Mouse (Mus musculus) mouse trophoblast stem cell (cell line): ENCODE data around the gene Tex46.

Experiments
- in situ Hi-C, 2 experiments: fragments of 300-500 bp; cut with MseI, MboI; formaldehyde crosslinking; loops; 2 replicates in 1 of 2; 3 replicates in 1 of 2; pipeline ENCODE4 v1.15.1; 2025

The Tex46 gene

DNA sequence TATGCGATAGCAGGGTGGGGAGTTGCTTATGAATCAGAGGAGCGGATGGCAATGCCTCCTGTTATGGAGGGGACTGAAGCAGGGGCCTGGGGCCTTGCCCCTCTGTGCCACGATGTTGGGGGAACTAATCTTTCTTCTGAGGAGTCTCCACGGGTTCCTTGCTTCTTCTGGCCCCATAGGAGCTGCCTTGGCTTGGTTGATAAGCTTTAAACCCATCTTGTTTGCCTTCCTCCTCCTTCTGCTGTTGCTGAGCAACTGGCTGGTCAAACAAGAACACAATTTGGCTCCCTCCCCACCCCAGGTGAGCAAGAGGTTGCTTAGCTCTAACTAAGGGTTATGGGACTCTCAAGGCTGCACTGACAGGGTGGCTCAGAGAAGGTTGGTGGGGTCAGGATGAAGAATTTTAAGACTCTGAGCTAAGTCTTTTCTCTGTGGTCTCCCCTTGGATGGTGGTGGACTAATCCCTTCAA is at the start of gene Tex46:
Tex46 (plus strand) TSS at position 51 of the 470 bp plus-strand sequence.
- in situ Hi-C loops, result loop anchor here in 1 of 2 experiments (25.0 kb wide), 1 partner anchor 223 kb away; no protein-coding TSS in a partner anchor

DNA sequence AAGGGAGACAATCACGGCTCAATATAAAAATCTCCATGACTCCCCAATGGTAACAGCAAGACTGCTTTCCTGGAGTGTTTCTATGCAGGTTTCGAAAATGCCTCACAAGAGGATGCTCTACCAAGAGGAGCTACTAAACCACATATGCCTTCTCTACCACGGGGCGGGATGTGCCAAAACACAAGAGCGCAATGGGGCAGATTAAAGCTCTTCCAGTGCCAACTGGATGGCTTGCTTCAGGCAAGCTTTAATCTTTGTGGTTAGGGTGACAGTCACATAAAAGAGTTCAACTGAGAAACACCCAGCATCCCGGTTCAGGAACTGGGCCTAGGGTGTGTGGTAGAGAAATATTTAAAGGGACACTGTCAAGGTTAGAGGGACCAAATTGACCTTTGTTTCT is 47.5 kb upstream of the Tex46 start:
- in situ Hi-C loops, result no loop called here

DNA sequence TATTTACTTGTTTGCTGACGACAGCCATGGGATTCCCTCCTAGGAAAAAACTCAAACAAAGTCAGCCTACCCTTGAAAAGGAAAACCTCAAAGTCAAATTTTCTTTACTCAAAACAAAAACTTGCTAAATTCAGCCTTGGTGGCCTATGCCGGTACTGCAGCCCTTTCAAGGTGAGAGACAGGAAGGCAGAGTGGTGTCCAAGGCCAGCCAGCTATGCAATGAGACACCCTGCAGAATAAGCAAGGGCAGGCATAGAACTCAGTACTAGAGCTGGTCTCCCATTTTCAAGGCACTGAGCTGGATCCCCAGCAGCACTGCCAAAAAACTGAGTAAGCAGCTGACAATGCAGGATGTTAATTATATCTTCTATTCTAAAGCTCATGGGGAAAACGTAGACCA is 41.6 kb upstream of the Tex46 start:
- in situ Hi-C loops, result no loop called here

DNA sequence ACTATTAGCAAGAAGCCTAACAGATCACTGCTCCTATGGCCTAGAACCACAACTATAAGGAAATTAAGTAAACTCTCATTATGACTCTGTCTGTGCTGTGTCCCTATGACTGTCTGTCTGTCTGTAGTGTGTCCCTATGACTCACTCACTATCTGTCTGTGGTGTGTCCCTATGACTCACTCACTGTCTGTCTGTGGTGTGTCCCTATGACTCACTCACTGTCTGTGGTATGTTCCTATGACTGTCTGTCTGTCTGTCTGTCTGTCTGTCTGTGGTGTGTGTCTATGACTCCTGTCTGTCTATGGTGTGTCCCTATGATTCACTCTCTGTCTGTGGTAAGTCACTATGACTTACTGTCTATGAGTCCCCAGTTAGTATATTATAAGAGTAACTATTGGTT is 40.2 kb upstream of the Tex46 start:
- in situ Hi-C loops, result no loop called here

DNA sequence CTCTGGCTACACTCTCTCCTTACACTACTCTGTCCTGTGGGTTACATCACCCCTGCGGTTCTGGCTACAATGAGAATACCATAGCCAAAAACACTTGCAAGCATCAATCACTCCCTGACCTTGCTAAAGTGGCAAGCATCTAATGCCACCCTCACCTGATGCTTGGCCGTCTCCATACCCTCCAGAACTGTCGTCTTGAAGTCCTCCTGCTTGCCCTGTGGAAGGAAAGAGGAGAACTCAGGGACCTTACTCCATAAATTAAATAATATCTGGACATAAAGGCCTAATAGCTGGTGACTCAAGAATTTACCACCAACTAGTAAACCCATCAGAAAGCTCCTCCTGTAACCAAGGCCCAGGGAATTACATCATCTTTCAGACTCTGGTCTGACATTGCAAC is 28.4 kb upstream of the Tex46 start:
- in situ Hi-C loops, result no loop called here

DNA sequence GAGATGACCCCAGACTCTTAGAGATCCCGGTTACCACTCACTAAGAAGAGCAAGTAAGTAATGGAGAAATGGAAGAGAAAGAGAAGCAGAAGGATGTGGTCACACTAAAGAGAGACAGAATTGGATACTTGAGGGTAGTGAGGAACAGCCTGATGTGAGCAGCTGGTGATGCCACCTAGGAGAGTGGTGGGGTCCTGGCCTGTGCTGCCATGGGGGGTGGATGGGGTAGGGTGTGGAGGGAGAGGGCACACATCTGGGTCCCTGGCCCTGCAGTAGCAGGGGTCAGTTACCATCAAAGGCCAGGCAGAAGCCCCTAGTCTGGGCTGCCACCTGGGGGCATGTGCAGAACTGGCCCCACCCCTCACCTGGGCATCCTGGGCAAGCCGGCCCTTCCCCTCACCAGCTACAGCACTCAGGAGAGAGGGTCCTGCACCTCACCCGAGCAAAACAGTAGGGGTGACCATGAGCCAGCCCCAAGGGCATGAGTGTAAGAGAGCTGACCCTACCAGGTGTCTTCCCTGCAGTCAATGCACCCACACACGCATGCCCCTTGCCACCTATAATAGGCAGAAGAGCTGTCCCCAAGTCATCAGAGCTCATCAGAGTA is 22.9 kb upstream of the Tex46 start:
- in situ Hi-C loops, result no loop called here

DNA sequence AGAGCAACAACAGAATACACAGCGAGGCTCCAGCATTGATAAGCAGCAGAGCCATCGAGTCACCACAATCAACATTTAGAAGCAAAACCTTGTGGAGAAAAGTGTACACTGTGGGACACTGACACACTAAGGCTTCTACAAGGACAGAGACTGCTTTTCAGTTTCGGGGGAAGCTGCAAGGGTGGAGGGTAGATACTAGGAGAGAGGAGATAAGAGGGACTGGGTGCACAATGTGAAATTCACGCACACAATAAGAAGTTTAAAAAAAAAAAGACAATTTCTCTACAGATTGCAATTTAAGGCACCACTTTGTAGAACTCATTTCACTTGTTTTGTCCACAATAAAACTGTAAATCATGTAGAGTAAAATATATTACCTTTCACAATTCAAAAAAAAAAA is 22.2 kb upstream of the Tex46 start:
- in situ Hi-C loops, result no loop called here

DNA sequence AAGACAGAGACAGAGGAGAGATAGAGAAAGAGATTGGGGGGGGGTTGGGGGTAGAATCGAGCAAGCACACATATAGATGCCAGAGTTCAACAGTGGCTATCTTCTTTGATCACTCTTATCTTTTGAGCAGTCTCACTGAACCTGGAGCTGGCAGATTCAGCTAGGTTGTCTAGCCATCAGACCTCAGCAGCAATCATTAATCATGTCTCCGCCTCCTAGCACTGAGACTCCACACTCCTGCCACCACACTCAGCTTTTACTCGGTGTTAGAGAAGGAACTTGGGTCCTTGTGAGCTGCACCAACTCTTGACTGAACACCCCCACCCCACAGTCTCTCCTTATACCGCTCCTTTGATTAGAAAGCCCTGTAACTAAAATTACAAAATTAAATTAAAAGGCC is 18.1 kb upstream of the Tex46 start:
- in situ Hi-C loops, result no loop called here

DNA sequence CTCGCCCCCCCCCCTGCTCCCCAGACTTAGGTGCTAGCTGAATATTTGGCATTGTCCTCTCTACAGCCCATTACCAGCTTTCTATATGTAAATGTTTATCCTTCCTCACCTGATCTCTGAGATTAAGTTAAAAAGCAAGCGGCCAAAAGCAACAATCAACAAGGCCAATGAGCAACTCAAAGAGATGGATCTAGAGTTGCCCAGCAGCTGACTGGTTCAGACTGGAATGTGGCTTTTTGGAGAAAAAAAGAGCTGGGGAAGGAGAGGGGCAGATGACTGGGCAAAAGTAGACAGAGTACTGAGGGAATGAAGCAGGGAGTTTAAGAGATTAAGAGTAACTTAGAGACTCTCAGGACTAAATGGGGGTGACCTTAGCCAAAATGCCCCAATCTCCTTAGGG is 16.2 kb upstream of the Tex46 start:
- in situ Hi-C loops, result no loop called here

DNA sequence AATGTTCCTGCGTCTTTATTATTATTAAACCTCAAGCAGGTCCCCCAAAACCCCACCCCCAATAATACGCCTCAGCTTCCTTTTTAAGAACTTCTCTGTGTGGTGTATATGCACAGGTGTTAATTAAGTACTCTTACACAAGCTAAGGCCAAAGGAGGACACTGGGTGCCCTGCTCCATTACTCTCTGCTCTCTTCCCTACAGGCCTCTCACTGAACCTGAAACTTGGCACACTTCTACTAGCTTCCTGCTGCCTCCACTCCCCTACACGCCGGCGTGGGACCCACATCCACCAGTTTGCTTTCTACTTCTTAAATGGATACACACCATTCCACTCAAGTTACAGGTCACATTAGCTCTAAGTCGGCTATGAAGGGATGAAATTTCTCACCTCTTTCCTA is 15.0 kb upstream of the Tex46 start:
- in situ Hi-C loops, result no loop called here

DNA sequence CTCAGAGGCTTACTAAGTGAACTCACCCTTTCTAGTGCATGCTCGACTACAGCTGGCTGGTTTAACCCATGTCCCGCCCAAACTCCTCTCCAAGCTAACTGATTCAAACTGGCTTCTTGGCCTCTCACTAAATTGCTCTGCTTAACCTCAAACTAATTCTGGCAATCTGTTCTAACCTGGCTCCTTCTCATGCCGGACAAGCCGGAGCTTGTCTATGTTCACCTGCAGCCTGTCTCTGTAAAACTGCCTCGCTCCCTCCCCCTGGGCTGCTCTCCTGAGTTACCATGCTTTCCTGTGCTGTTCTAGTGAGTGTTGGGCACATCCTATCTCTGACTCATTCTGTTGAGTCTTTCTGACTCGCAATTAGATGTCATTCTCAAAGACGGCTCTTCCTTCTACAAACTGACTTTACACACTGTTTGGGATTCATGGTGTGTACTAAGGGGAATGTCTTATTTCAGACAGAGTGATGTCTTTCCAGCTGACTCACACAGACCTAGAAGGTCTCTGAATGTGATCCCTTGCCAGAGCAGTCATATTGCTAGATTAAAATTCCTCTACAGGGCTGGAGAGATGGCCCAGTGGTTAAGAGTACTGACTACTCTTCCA is 11.9 kb upstream of the Tex46 start:
- in situ Hi-C loops, result no loop called here

DNA sequence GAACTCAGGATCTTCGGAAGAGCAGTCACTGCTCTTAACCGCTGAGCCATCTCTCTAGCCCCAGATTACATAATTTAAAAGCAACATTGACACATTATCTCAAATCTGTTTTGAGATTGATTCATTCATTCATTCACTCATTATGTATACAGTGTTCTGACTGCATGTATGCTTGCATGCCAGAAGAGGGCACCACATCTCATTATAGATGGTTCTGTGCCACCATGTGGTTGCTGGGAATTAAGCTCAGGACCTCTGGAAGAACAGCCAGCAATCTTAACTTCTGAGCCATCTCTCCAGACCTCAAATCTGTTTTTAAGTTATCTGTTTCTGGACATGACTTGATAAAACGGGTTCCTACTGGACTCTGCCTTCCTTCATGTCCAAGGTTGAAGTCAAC is 10.4 kb upstream of the Tex46 start:
- in situ Hi-C loops, result loop anchor here in 1 of 2 experiments (25.0 kb wide), 1 partner anchor 213 kb away; no protein-coding TSS in a partner anchor

DNA sequence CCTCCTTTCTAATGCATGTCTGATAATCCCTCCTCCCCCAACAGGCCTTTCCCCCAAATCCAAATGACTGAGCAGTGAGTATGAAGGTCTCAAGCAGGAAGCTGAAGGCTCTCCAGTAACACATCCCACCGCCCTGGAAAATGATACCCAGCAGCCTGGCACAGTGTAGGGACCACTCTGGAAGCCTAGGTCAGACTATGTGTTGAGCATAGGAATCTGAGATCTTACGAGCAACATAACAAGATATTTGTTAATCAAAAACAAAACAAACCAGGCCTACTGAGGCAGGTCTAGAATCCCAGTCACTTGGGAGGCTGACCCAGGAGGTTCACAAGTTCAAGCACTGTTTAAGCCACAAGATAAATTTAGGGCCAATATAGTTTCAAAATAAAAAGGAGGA is 9.7 kb upstream of the Tex46 start:
- in situ Hi-C loops, result loop anchor here in 1 of 2 experiments (25.0 kb wide), 1 partner anchor 213 kb away; no protein-coding TSS in a partner anchor

DNA sequence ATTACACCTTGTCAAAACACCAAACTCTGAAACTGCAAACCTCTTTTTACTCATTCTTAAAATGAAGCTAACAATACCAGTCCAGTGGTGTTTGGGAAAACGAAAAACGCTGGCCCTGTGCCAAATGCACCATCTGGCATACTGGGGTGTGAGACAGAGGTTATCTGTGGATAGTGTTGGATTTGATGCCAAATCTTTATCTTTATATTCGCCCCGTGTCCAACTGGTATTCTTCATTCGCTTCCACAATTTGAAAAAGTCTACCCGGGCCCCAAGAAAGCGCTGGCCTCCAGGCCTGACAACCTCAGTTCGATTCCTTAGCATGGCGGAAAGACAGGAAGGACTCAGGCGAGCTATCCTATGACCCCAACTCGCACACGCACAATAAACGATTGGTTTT is 8.8 kb upstream of the Tex46 start:
- in situ Hi-C loops, result loop anchor here in 1 of 2 experiments (25.0 kb wide), 1 partner anchor 214 kb away; no protein-coding TSS in a partner anchor

DNA sequence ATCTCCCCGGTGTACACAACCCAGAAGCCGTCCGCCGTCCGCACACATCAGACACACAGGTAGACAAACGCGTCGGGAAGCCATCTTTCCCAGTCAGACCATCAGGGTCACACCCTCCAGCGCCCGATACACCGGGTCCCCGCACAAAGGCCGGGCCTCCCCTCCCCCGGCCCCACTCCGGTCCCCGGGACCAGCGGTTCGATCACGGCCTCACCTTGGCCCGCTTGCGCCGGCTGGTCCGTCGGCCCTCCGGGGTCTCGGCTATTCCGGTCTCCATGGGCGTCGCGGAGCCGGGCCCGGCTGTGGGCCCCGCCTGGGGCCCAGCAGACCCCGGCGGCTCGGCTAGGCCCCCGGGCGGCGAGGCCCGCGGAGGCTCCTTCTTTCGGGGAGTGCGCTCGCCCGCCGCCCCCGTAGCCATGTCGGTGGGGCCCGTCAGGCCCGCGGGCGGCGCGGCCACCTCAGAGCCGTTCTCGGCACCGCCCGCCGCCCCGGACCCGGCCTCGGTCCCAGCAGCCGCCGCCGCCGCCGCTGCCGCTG is 8.2 kb upstream of the Tex46 start:
- in situ Hi-C loops, result loop anchor here in 1 of 2 experiments (25.0 kb wide), 1 partner anchor 215 kb away; no protein-coding TSS in a partner anchor

DNA sequence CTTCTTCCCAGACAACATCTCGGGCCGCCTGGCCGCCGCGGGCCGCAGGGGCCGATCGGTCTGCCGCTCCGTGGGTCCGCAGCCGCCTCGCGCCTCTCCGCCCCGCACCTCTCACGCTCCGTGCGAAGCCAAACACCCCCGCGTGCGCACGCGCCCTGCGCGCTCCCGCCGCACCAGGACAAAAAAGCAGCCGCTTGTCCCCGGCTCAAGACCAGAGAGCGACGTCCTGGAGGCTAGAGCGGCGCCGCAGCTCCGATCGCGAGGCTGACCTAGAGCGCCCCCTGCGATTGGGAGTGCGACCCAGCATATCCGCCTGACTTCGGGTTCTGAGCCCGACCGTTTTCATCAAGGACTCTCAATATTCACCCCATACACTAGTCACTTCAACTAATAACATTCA is 7.7 kb upstream of the Tex46 start, which contains the start of gene Kdm1a:
Kdm1a (minus strand) TSS at position 156 of the 400 bp plus-strand sequence.
- in situ Hi-C loops, result loop anchor here in 1 of 2 experiments (25.0 kb wide), 1 partner anchor 215 kb away; no protein-coding TSS in a partner anchor

DNA sequence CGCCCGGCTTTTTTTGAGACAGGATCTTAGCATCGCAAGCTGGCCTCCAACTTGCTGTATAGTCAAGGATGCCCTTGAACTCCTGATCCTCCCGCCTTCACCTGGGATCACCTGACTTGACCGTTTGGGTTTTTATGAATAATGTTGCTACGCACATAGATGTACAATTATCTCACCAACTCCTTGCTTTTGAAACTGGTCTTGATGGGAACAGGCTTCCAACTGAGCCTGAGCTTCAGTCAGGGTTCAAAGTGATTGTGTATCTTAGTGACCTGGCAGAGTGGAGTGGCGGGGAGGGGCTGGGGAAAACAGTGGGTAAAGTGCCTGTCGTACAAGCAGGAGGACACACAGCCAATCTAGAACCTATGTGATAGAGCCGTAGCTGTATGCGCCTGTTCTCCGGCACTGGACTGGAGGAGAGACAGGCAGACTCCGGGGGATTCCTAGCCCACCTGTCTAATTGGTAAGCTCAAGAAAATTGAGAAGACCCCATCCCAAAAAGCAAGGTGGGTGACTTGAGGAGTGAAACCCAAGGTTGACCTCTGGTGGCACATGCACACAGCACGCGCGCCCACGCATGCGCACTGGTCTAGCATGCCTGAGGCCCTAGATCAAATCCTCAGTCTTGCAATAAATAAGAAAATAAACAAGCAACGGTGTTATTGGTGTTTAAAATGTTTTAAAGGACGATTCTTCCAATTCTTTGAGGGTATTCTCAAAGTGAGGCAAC is 4.3 kb upstream of the Tex46 start:
- in situ Hi-C loops, result loop anchor here in 1 of 2 experiments (25.0 kb wide), 1 partner anchor 219 kb away; no protein-coding TSS in a partner anchor

DNA sequence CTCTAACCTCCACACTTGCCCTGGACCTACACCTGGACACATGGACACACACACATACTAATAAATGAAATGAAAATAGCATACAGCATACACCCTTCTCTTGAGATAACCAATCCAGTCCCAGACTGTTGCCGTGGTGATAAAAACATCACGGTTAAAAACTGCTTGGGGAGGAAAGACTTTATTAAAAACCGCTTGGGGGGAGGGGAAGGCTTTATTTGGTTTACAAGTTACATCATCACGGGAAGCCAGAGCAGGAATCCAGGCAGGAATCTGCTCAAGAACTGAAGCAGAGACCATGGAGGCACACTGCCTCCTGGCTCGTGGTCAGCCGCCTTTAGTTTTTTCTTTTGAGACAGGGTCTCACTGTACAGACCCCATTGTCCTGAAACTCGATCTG is 3.4 kb downstream of the Tex46 start:
- in situ Hi-C loops, result loop anchor here in 1 of 2 experiments (25.0 kb wide), 1 partner anchor 226 kb away; no protein-coding TSS in a partner anchor

DNA sequence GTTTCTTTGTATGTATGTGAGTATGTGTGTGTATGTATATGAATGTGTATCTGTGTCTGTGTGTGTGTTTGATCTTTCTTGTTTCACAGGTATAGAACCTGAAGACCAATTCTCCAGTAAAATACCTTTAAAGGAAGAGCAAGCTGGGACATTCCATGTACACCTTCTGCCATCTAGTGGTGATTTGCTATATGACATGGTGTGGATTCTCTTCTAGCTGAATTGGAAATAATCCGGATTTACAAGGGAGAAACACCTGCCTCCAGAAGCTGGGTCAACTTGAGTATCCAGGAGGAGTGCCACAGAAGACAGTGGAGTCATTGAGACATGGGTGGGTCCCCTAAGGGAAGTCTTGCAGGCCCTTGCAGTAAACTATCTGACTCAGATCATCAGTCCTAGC is 11.1 kb downstream of the Tex46 start:
- in situ Hi-C loops, result loop anchor here (10.0 to 25.0 kb wide), 2 partner anchors 234 to 237 kb away; no protein-coding TSS in a partner anchor

DNA sequence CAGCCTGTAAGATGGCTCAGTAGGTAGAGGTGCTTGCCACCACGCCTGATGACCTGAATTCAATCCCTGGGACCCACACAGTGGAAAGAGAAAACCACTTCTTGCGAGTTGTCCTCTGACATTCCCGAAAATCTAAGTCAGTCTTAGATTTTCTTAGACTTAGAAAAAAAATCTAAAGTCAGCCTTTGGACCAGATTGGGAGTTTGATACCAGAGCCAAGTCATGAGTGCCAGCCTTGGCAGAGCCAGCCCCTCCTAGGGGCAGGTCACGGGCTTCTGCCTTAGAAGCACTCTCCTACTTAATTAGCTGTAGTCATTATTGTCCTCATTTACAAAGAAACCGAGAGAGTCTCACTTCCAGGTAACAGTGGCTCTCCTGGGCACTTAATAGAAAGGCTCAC is 11.7 kb downstream of the Tex46 start:
- in situ Hi-C loops, result loop anchor here (10.0 to 25.0 kb wide), 2 partner anchors 235 to 237 kb away; no protein-coding TSS in a partner anchor

DNA sequence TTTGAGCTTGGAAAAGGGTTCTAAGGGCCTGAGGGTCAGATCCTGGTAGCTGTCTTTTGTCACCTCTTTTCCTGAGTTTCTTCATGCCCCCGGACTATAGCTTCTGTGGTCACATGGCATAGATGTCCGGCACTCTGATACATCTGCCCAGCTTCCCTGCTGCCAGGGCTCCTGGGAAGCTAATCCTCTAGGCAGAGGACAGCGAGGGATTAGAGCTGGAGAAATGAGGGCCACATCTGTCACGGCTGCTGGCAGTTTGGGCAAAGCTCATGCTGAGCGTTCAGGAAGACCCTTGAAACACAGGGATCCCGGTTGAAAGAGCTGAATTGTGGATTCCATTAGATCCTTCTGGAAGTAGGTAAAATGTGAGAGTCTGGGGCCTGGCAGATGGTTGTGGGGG is 12.2 kb downstream of the Tex46 start, which contains the start of gene Lactbl1:
Lactbl1 (plus strand) TSS at position 234 of the 400 bp plus-strand sequence.
- in situ Hi-C loops, result loop anchor here (10.0 to 25.0 kb wide), 2 partner anchors 235 to 238 kb away; no protein-coding TSS in a partner anchor
